Mouse (Mus musculus): ENCODE data around the gene Trp63. TPM values are rescaled to one million over a fixed set of nuclear protein-coding genes. Genes with fewer than 3 reads are reported as not detected.

Trp63 gene
- total RNA-seq, 2 experiments from 2014 or later = 0.83 to 1.2 TPM

- DNase-seq (ENCODE audit: low spot score in 2 of 2) = peak in 1 of 2 experiments; percentile 47
Measured at GRCm38 (mm10) chr16:25865096-25865869, 181.7 kb downstream of the Trp63 start.

DNA sequence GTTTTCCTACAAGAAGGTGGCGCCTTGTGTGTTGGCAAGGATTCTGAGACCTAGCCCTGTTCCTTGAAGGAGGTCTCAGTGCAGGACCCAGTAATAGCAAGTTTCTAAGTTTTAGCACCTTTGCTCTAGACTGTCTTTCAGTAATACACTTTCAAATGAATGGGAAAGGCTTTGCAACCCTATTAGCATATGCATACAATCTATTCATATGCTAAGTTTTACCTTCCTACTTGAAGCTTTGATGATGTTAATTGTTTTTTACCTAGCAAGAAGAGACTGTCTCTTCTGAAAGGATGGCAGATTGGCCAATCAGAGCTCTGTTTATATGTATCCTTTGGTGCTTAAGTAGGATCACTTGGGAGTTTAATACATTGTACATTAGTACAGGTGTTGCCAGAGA is 187.9 kb downstream of the Trp63 start:
- no peak for DNase-seq (ENCODE audit: low spot score in 2 of 2)

GRCm38 (mm10) chr16:25875681-25876080 is 192.1 kb downstream of the Trp63 start:
- DNase-seq (ENCODE audit: low spot score in 2 of 2) = no peak

DNA sequence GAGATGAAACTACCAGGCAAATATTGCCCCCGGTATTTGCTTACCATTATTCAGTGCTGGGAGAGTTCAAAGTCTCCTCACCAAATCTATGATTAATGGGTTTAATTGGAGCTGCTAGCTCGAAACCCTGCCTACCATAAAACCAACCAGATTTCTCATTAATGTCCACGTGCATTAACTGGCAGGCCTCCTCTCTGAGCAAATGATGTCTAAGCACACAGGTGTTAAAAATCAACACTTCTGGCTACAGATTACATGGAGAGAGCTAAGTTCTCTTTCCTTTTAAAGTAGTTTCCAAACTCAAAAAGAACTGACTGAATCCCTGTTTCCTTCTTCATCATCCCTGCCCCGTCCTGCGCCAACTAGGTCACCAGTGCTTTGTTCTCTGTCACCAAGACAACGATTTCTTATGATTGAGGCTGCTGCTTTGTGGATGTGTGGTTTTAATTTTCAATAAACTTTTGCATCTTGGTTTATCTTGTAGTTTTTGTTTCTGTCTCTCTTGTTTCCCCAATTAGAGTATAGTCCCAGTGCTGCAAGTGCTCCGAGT is 193.9 kb downstream of the Trp63 start:
- DNase-seq (ENCODE audit: low spot score in 2 of 2) = peak in 1 of 2 experiments; percentile 28

DNA sequence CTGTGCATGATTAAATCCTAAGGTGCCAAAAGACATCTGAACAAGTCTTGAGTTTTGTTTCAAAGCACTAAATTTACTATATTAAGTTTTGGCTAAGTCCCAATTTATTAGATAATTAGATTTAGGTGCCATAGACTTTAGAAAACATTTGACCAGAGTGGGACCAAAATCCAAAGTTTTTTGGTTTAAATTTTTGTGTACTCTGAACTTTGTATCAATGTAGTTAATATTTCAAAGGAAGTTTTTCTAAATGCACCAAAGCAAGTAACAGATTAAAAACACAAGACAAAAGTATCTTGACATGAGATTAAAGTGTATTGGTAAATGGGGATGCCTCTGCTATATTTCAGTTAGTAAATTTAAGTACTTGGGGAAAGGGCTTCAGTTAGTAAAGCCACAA is 194.6 kb downstream of the Trp63 start:
- DNase-seq (ENCODE audit: low spot score in 2 of 2) = no peak

- DNase-seq (ENCODE audit: low spot score in 2 of 2) = no peak
Measured at GRCm38 (mm10) chr16:25899071-25899470, 215.5 kb downstream of the Trp63 start.

GRCm38 (mm10) chr16:25899657-25900056 is 216.1 kb downstream of the Trp63 start:
- DNase-seq (ENCODE audit: low spot score in 2 of 2) = no peak

- DNase-seq (ENCODE audit: low spot score in 2 of 2) = no peak
Measured at GRCm38 (mm10) chr16:25900389-25900908, 216.9 kb downstream of the Trp63 start.

- no peak for DNase-seq (ENCODE audit: low spot score in 2 of 2)
Measured at GRCm38 (mm10) chr16:25912185-25912584, 228.6 kb downstream of the Trp63 start.

GRCm38 (mm10) chr16:25934181-25934580 is 250.6 kb downstream of the Trp63 start:
- DNase-seq (ENCODE audit: low spot score in 2 of 2) = no peak
